Mouse (Mus musculus): ENCODE measurements at regions not wholly inside any gene's neighbourhood (a gene's known extent, or its start where the extent isn't known, plus 50 kb on each side); places are given as distances from the start of the nearest gene placed in this dataset.

DNA sequence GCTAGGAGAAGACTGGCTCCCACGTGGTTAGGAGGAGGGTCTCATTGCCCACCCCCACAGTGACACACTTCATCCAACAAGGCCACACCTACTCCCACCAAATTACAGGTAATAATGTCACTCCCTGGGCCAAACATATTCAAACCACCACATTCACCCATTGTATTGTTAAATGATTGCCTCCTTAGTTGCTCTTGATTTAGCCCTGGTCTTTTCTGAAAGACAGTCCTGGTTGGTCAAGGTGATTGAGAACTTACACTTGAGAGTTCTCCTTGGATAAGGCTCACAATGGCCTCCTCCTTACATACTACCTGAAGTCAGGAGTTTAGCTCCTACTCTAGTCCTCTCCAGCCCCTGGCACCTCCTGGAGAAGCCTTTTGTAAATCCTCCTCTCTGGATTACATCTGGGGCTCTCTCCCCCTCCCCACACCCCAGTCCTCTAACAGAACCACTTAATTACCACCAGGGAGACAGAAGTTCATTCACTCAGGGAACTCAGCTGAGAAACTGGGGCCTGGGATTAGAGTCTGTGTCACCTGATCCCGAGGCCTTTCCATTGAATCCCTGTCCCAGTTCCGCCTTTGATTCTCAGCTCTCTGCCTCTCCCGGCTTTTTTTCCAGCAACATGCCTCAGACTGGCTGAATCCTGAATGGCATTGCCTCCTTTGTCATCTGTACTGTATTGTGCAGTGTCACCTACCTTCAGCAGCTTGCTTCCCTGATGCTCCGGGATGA, 122.3 kb upstream of the Tle3 start:
- TF ChIP-seq POLR2A (IDR thresholded peaks at IDR 0.05; ENCODE audit: extremely low read depth, insufficient read depth, low read length), result no peak
- no peak for TF ChIP-seq CTCF (IDR thresholded peaks at IDR 0.05; ENCODE audit: extremely low read depth, insufficient read depth, low read length)
